Comparison of ENCODE assay signal across 22 mouse cellular contexts in the genomic region with DNA sequence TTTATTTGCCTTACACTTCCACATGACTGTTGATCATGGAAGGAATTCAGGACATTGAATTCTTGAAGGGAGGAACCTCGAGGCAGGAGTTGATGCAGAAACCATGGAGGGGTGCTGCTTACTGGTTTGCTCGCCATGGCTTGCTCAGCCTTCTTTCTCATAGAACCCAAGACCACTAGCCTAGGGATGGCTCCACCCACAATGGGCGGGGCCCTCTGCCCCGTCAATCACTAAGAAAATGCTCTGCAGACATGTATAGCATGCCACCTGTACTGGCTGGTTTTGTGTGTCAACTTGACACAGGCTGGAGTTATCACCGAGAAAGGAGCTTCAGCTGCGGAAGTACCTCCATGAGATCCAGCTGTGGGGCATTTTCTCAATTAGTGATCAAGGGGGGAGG.
"Had no signal": no experiment of that assay in that cellular context is flagged by ENCODE, and none has a peak within 500 bp of the region (broad histone marks: within the 10 kb centered on the region; RNA-seq: fewer than 3 reads in every experiment).

No protein-coding gene starts in this region.

- ATAC-seq: hindbrain, embryonic 16.5 days; hindbrain, postnatal 0 days; inflammation-experienced regulatory T-cells, adult 6 months; intestine, embryonic 15.5 days; intestine, embryonic 16.5 days; intestine, postnatal 0 days had no signal

- DNase-seq: heart, postnatal 10 days; heart, postnatal 14 days; heart, postnatal 36 days; heart, postnatal 4 days; kidney, adult 11 months; kidney, adult 18-20 months; kidney, adult 2 months; kidney, adult 8-10 months; kidney, adult 9 months; kidney, postnatal 10 days; kidney, postnatal 14 days; kidney, postnatal 25 days; kidney, postnatal 36 days; kidney, postnatal 4 days; layer of hippocampus, adult 9-11 months; layer of hippocampus, postnatal 36 days had no signal
